Mouse (Mus musculus): Measurements from ENCODE around the gene Adgrl2.

DNA sequence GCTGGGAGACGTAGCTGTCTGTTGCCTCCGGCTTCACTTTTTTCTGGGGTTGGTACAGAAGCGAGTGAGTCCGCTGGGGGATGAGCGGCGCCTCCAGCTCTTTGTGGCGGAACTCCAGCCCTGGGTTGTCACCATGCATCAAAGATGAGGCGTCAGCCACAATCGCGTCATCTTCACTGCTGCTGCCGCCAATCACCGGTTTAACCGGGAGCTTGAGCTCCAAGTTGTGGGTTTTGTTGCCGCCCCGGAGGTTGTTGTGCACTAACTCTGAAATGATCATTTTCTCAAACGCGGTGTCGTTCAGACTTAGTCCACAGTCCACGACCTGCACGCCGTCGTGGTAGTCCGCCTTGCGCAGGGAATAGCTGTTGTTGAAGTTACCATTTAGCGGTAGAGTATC, 172.9 kb downstream of the Adgrl2 start:
- TF ChIP-seq CTCF (IDR thresholded peaks at IDR 0.05) (no peak), POLR2A (IDR thresholded peaks at IDR 0.05; ENCODE audit: insufficient read depth, low read depth, low read length) (no peak), EP300 (IDR thresholded peaks at IDR 0.05; ENCODE audit: insufficient read depth, low read depth, low read length) (no peak)
